Mouse (Mus musculus): ENCODE measurements at regions not wholly inside any gene's neighbourhood (a gene's known extent, or its start where the extent isn't known, plus 50 kb on each side); places are given as distances from the start of the nearest gene placed in this dataset.

- Histone ChIP-seq H3K9ac (ENCODE audit: low read depth, low read length) (no peak overlapping the region), H3K4me3 (no peak overlapping the region), H3K27me3 (ENCODE audit: control insufficient read depth, insufficient read depth, low read length) (no peaks in the 10 kb centered on the region), H3K36me3 (ENCODE audit: control insufficient read depth, insufficient read depth, low read length) (no peaks in the 10 kb centered on the region), H3K79me2 (replicated peaks; ENCODE audit: control insufficient read depth, insufficient read depth, low read length) (no peaks in the 10 kb centered on the region), H3K27ac (no peak overlapping the region), H3K4me1 (ENCODE audit: control insufficient read depth, insufficient read depth, low read length) (no peaks in the 10 kb centered on the region)
- 76% methylated on average over 4 of the region's 4 CpGs for WGBS
- intact Hi-C loops (cut with DNase I): no loop called here
- no peak for TF ChIP-seq POLR2A (IDR thresholded peaks at IDR 0.05; ENCODE audit: insufficient read depth, low read depth, low read length)
- no peak for DNase-seq
Observed at GRCm38 (mm10) chr8:89307085-89307484, 263.1 kb upstream of the Sall1 start.

- intact Hi-C loops (cut with DNase I): no loop called here
- Histone ChIP-seq H3K4me1 (ENCODE audit: control insufficient read depth, insufficient read depth, low read length) (no peaks in the 10 kb centered on the region), H3K4me3 (no peak overlapping the region), H3K27me3 (ENCODE audit: control insufficient read depth, insufficient read depth, low read length) (no peaks in the 10 kb centered on the region), H3K79me2 (replicated peaks; ENCODE audit: control insufficient read depth, insufficient read depth, low read length) (no peaks in the 10 kb centered on the region), H3K9ac (ENCODE audit: low read depth, low read length) (no peak overlapping the region), H3K36me3 (ENCODE audit: control insufficient read depth, insufficient read depth, low read length) (no peaks in the 10 kb centered on the region), H3K27ac (no peak overlapping the region)
- no peak for TF ChIP-seq POLR2A (IDR thresholded peaks at IDR 0.05; ENCODE audit: insufficient read depth, low read depth, low read length)
- TF ChIP-seq CTCF (IDR thresholded peaks at IDR 0.05): no peak
- no peak for TF ChIP-seq EP300 (IDR thresholded peaks at IDR 0.05; ENCODE audit: insufficient read depth, low read depth, low read length)
- DNase-seq: no peak
- 69% methylated on average over 10 of the region's 10 CpGs for WGBS
Observed at GRCm38 (mm10) chr8:89304116-89304515, 260.2 kb upstream of the Sall1 start.

DNA sequence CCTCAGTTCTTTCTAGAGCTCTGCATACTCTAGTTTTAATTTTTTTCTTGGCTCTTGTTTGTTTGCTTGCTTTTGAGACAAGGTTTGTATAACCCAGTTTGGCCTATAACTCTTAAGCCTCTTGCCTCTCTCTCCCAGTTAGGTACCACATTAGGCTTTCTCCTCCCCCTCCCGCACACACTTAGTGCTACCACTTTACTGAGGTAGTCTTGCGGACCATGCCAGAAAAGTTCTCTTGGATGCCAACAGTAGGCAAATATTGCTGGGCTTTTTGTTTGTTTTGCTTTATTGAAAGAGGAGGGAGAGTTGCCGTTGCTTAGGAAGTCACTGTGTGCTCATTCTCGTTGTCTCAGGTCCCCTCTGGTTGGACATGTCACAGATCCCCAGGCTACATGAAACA lies 259.4 kb upstream of the Sall1 start:
- Histone ChIP-seq H3K36me3 (ENCODE audit: control insufficient read depth, insufficient read depth, low read length) (no peaks in the 10 kb centered on the region), H3K27ac (no peak overlapping the region), H3K4me3 (no peak overlapping the region), H3K4me1 (ENCODE audit: control insufficient read depth, insufficient read depth, low read length) (no peaks in the 10 kb centered on the region), H3K27me3 (ENCODE audit: control insufficient read depth, insufficient read depth, low read length) (no peaks in the 10 kb centered on the region), H3K9ac (ENCODE audit: low read depth, low read length) (no peak overlapping the region), H3K79me2 (replicated peaks; ENCODE audit: control insufficient read depth, insufficient read depth, low read length) (no peaks in the 10 kb centered on the region)
- no peak for DNase-seq
- TF ChIP-seq EP300 (IDR thresholded peaks at IDR 0.05; ENCODE audit: insufficient read depth, low read depth, low read length): no peak
- intact Hi-C loops (cut with DNase I): no loop called here
- WGBS: 76% methylated on average over 4 of the region's 4 CpGs

- H3K27me3 ChIP-seq (ENCODE audit: control insufficient read depth, insufficient read depth, low read length): no peaks in the 10 kb centered on the region
- intact Hi-C loops (cut with DNase I): no loop called here
- H3K4me1 ChIP-seq (ENCODE audit: control insufficient read depth, insufficient read depth, low read length): no peaks in the 10 kb centered on the region
- DNase-seq: no peak
- no peaks in the 10 kb centered on the region for H3K79me2 ChIP-seq (replicated peaks; ENCODE audit: control insufficient read depth, insufficient read depth, low read length)
- H3K4me3 ChIP-seq: no peak overlapping the region
- H3K27ac ChIP-seq: no peak overlapping the region
- TF ChIP-seq POLR2A (IDR thresholded peaks at IDR 0.05; ENCODE audit: insufficient read depth, low read depth, low read length) (no peak), CTCF (IDR thresholded peaks at IDR 0.05) (no peak)
- H3K9ac ChIP-seq (ENCODE audit: low read depth, low read length): no peak overlapping the region
- H3K36me3 ChIP-seq (ENCODE audit: control insufficient read depth, insufficient read depth, low read length): no peaks in the 10 kb centered on the region
- 82% methylated on average over 4 of the region's 4 CpGs for WGBS
Observed at GRCm38 (mm10) chr8:89299637-89300036, 255.7 kb upstream of the Sall1 start.

DNA sequence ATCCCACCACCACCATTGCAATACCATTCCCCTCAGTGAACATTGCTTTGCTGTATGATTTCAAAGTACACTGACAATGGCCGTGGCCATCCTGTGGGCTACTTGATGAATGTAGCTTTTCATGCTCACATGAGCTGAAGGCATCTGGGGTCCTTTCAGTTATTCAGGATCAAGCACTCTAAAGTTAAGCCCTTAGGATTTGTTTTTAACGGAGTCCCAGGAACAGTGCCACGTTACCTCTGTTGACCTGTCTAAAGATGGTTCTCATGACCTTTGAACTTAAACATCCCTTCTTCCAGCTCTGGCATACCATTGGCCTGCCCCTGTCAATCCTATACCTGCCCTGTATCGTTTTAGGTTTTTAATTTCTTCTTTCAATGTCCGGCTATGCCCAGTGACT lies 251.7 kb upstream of the Sall1 start:
- no peak for DNase-seq
- TF ChIP-seq POLR2A (IDR thresholded peaks at IDR 0.05; ENCODE audit: insufficient read depth, low read depth, low read length): no peak
- TF ChIP-seq CTCF (IDR thresholded peaks at IDR 0.05): no peak
- no peak for TF ChIP-seq EP300 (IDR thresholded peaks at IDR 0.05; ENCODE audit: insufficient read depth, low read depth, low read length)
- Histone ChIP-seq H3K27ac (no peak overlapping the region), H3K79me2 (replicated peaks; ENCODE audit: control insufficient read depth, insufficient read depth, low read length) (no peaks in the 10 kb centered on the region), H3K4me1 (ENCODE audit: control insufficient read depth, insufficient read depth, low read length) (no peaks in the 10 kb centered on the region), H3K4me3 (no peak overlapping the region), H3K27me3 (ENCODE audit: control insufficient read depth, insufficient read depth, low read length) (no peaks in the 10 kb centered on the region), H3K36me3 (ENCODE audit: control insufficient read depth, insufficient read depth, low read length) (no peaks in the 10 kb centered on the region), H3K9ac (ENCODE audit: low read depth, low read length) (no peak overlapping the region)
- intact Hi-C loops (cut with DNase I): no loop called here
- 80% methylated on average over 5 of the region's 5 CpGs for WGBS

DNA sequence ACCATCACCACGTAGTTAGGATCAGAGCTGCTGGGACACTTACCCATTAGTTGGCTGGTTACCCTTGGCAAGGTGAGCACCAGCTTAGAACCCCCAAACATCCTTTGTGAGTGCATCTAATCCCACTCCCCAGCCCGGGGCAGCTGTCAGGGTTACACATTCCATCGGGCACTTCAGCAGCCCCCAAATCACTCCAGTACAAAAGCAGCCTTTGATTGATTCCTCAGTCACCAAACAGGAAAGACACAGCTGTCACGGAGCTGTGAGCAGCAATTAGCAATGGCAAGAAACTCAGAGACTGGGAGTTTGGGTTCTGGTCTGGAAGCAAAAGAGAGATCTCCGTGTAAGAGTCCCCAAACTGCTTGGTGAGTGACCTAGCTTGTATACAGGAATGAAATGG lies 245.1 kb upstream of the Sall1 start:
- no peaks in the 10 kb centered on the region for H3K79me2 ChIP-seq (replicated peaks; ENCODE audit: control insufficient read depth, insufficient read depth, low read length)
- WGBS: 26% methylated on average over 5 of the region's 5 CpGs

More for the DNA sequence above, 245.1 kb upstream of the Sall1 start:
- no peaks in the 10 kb centered on the region for H3K4me1 ChIP-seq (ENCODE audit: control insufficient read depth, insufficient read depth, low read length)
- no peak overlapping the region for H3K9ac ChIP-seq (ENCODE audit: low read depth, low read length)
- intact Hi-C loops (cut with DNase I): no loop called here
- H3K27me3 ChIP-seq (ENCODE audit: control insufficient read depth, insufficient read depth, low read length): no peaks in the 10 kb centered on the region
- no peak for TF ChIP-seq EP300 (IDR thresholded peaks at IDR 0.05; ENCODE audit: insufficient read depth, low read depth, low read length)
- no peak for TF ChIP-seq POLR2A (IDR thresholded peaks at IDR 0.05; ENCODE audit: insufficient read depth, low read depth, low read length)
- TF ChIP-seq CTCF (IDR thresholded peaks at IDR 0.05): no peak
- H3K36me3 ChIP-seq (ENCODE audit: control insufficient read depth, insufficient read depth, low read length): no peaks in the 10 kb centered on the region
- DNase-seq: no peak
- no peak overlapping the region for H3K4me3 ChIP-seq
- H3K27ac ChIP-seq: no peak overlapping the region
